Mouse (Mus musculus): ENCODE results near the gene Kifc3. TPM values are rescaled to one million over a fixed set of nuclear protein-coding genes. Genes with fewer than 3 reads are reported as not detected.

The Kifc3 gene
- polyA plus RNA-seq, 1 experiment from 2014 or later, result 24.0 TPM

DNA sequence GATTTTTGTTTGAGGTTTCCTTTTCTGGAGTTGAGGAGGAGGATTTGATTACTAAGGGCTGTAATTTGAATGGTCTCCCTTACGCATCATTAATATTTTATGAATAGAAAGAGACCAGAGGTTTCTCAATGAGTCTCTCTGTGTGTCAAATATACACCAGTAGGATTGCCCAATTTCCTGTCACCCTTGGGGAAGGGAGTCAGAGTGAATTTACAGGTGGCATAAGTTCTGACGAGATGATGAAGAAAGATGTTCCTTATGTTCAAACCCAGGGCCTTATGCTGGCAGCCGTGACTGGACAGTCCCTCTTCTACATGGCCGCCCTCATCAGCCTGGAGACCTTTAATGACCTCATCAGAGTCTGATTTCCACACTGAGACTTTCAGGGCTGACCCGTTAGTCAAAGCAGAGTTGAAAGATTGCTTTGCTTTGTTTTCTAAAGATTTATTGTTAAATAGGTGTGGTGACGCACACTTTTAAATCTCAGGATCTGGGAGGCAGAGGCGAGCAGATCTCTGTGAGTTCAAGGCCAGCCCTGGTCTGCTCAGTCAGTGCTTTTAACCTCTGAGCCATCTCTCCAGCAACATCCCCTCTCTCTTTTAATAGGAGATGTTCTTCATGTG is 16.6 kb downstream of the Kifc3 start:
- 77% methylated on average over 7 of the region's 7 CpGs for WGBS
- Histone ChIP-seq H3K4me3 (ENCODE audit: low read length) (no peak overlapping the region), H3K9me3 (ENCODE audit: control insufficient read depth, low read length) (no peaks in the 10 kb centered on the region), H3K9ac (ENCODE audit: low read depth, low read length) (no peak overlapping the region), H3K36me3 (ENCODE audit: control insufficient read depth, insufficient read depth, low read length) (no peaks in the 10 kb centered on the region), H3K4me2 (ENCODE audit: low read length) (no peak overlapping the region), H3K27ac (ENCODE audit: low read depth, low read length) (no peak overlapping the region), H3K27me3 (replicated peaks; ENCODE audit: control insufficient read depth, insufficient read depth, low read length) (no peaks in the 10 kb centered on the region), H3K4me1 (ENCODE audit: control insufficient read depth, insufficient read depth, low read depth, low read length) (no peaks in the 10 kb centered on the region)
- ATAC-seq, result no peak

DNA sequence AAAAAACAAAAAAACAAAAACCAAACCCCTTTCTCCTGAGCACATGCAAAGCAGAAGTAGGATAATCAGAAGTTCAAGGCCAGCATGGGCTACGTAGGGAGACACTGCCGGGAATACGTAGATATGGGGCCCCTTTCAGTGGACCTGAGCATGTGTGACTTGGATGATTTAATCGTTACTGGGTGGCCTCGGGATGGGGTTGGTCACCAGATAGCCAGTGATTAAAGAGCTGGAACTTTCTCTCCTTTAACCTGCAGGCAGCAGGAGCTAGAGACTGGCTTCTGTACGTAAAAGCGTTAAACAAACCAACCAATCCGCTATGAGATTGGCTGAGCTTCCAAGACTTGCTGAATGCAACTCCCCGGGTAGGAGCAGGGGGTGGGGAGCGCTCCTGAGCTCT is 17.5 kb downstream of the Kifc3 start:
- 44% methylated on average over 10 of the region's 10 CpGs for WGBS
- H3K27ac ChIP-seq (ENCODE audit: low read depth, low read length), result no peak overlapping the region
- no peaks in the 10 kb centered on the region for H3K36me3 ChIP-seq (ENCODE audit: control insufficient read depth, insufficient read depth, low read length)
- no peaks in the 10 kb centered on the region for H3K27me3 ChIP-seq (replicated peaks; ENCODE audit: control insufficient read depth, insufficient read depth, low read length)
- no peaks in the 10 kb centered on the region for H3K9me3 ChIP-seq (ENCODE audit: control insufficient read depth, low read length)
- H3K4me1 ChIP-seq (ENCODE audit: control insufficient read depth, insufficient read depth, low read depth, low read length), result no peaks in the 10 kb centered on the region
- no peak for ATAC-seq
- no peak overlapping the region for H3K4me3 ChIP-seq (ENCODE audit: low read length)
- no peak overlapping the region for H3K4me2 ChIP-seq (ENCODE audit: low read length)
- H3K9ac ChIP-seq (ENCODE audit: low read depth, low read length), result no peak overlapping the region

DNA sequence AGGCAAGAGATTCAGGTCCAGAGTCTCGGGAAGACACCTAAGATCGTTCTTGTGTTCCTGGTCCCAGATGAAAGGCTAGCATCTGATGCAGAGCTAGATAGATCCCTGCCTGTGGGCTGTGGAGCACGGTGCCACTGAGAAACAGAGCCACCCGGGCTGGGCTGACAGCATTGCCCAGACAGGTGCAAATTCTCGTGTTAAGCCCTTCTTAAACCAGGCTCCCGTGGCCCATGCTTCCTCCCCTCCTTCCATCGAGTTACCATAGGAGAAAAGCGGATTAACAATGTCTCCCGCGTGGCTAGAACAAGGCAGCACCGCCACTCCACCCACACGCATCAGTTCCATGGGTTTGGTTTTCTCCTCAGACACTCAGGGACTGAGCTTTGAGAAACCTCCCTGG is 18.4 kb downstream of the Kifc3 start:
- Histone ChIP-seq H3K36me3 (ENCODE audit: control insufficient read depth, insufficient read depth, low read length) (no peaks in the 10 kb centered on the region), H3K9ac (ENCODE audit: low read depth, low read length) (no peak overlapping the region), H3K9me3 (ENCODE audit: control insufficient read depth, low read length) (no peaks in the 10 kb centered on the region), H3K4me2 (ENCODE audit: low read length) (no peak overlapping the region), H3K27ac (ENCODE audit: low read depth, low read length) (no peak overlapping the region), H3K4me1 (ENCODE audit: control insufficient read depth, insufficient read depth, low read depth, low read length) (no peaks in the 10 kb centered on the region), H3K4me3 (ENCODE audit: low read length) (no peak overlapping the region), H3K27me3 (replicated peaks; ENCODE audit: control insufficient read depth, insufficient read depth, low read length) (no peaks in the 10 kb centered on the region)
- ATAC-seq, result no peak
- WGBS, result 78% methylated on average over 12 of the region's 12 CpGs

DNA sequence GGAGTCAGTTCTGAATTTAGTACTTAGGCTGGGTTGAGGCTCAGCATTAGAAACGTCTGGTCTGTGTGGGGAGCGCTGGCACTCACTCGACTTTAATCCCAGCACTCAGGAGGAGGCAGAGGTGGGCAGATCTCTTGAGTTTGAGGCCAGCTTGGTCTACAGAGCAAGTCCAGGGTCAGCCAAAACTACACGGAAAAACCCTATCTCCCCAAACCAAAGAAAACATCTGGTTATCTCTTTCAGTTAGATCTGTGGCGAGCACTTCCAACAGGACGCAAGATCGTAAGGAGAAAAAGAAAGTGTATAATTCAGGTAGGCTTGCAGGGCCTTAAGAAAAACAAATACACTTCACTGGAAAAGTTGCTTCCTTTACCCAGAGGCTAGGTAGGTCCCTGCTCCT is 20.8 kb downstream of the Kifc3 start:
- H3K9ac ChIP-seq (ENCODE audit: low read depth, low read length), result no peak overlapping the region
- no peaks in the 10 kb centered on the region for H3K27me3 ChIP-seq (replicated peaks; ENCODE audit: control insufficient read depth, insufficient read depth, low read length)
- no peak overlapping the region for H3K4me2 ChIP-seq (ENCODE audit: low read length)
- H3K27ac ChIP-seq (ENCODE audit: low read depth, low read length), result no peak overlapping the region
- no peaks in the 10 kb centered on the region for H3K36me3 ChIP-seq (ENCODE audit: control insufficient read depth, insufficient read depth, low read length)
- H3K4me3 ChIP-seq (ENCODE audit: low read length), result no peak overlapping the region
- 73% methylated on average over 7 of the region's 7 CpGs for WGBS
- ATAC-seq, result no peak
- no peaks in the 10 kb centered on the region for H3K9me3 ChIP-seq (ENCODE audit: control insufficient read depth, low read length)
- no peaks in the 10 kb centered on the region for H3K4me1 ChIP-seq (ENCODE audit: control insufficient read depth, insufficient read depth, low read depth, low read length)

DNA sequence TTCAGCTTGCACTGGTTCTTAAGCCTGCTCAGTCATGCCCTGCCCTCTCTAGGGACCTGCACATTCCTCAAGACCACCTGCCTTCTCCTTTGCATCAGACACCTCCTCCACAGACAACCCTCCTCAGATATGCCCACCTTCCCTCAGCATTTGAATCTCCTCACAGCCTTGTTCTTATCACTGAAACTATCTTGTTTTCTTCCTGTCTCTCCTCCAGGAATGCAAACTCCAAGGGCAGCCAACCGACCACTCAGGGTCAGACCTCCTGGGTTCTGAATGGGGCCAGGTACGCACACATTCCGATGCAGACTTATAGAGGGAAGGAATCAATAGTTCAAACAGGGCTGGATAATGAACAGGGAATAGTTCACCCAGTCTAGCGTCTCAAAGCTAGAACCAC is 24.4 kb downstream of the Kifc3 start:
- no peak for ATAC-seq
- WGBS, result 75% methylated on average over 4 of the region's 4 CpGs
- H3K4me2 ChIP-seq (ENCODE audit: low read length), result no peak overlapping the region
- H3K4me1 ChIP-seq (ENCODE audit: control insufficient read depth, insufficient read depth, low read depth, low read length), result peaks cover 13% of the 10 kb centered on the region
- no peak overlapping the region for H3K9ac ChIP-seq (ENCODE audit: low read depth, low read length)
- H3K27me3 ChIP-seq (replicated peaks; ENCODE audit: control insufficient read depth, insufficient read depth, low read length), result no peaks in the 10 kb centered on the region
- no peak overlapping the region for H3K4me3 ChIP-seq (ENCODE audit: low read length)
- H3K36me3 ChIP-seq (ENCODE audit: control insufficient read depth, insufficient read depth, low read length), result no peaks in the 10 kb centered on the region
- no peaks in the 10 kb centered on the region for H3K9me3 ChIP-seq (ENCODE audit: control insufficient read depth, low read length)
- no peak overlapping the region for H3K27ac ChIP-seq (ENCODE audit: low read depth, low read length)

DNA sequence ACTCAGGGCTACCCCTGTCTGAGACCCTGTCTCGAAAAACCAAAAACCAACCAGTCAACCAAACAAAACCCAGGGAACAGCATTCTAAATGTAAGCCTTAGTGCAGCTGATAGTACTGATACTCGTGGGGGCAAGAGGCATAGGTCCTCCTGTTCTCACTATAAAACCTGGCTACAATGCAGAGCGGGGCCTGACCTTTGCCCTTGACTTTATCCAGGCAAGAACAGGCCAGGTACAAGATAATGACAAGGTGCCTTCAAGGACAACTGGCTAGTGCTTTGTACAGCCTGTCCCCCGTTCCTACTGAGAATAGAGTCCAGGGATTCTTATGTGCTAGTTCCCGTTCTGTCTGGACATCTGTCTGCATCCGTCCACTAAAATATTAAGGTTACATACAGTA is 25.6 kb downstream of the Kifc3 start:
- Histone ChIP-seq H3K9me3 (ENCODE audit: control insufficient read depth, low read length) (no peaks in the 10 kb centered on the region), H3K36me3 (ENCODE audit: control insufficient read depth, insufficient read depth, low read length) (no peaks in the 10 kb centered on the region), H3K4me3 (ENCODE audit: low read length) (no peak overlapping the region), H3K27me3 (replicated peaks; ENCODE audit: control insufficient read depth, insufficient read depth, low read length) (no peaks in the 10 kb centered on the region), H3K9ac (ENCODE audit: low read depth, low read length) (no peak overlapping the region), H3K27ac (ENCODE audit: low read depth, low read length) (no peak overlapping the region), H3K4me2 (ENCODE audit: low read length) (no peak overlapping the region), H3K4me1 (ENCODE audit: control insufficient read depth, insufficient read depth, low read depth, low read length) (peaks cover 13% of the 10 kb centered on the region)
- no peak for ATAC-seq
- 86% methylated on average over 6 of the region's 6 CpGs for WGBS

DNA sequence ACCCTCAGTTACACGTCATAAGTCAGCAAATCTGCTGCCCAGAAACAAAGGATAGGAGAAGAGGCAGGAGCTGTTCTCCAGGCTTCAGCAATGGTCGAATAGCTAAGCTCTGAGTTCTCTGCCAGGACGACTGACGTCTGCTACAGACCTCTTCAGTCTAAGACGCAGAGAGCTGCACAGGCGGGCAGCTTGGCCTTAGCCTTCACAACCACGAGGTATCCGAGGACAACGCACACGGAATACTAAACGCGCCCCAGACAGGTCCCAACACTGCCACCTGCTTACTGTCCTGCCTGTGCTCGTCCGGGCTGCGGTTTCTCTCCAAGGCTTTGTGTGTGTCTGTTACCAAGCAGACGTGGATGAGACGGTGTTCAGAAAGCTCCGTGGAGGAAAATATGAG is 26.8 kb downstream of the Kifc3 start:
- H3K9me3 ChIP-seq (ENCODE audit: control insufficient read depth, low read length), result no peaks in the 10 kb centered on the region
- peak overlapping the region; percentile 83 for H3K27ac ChIP-seq (ENCODE audit: low read depth, low read length)
- peak; percentile 92 for ATAC-seq
- H3K27me3 ChIP-seq (replicated peaks; ENCODE audit: control insufficient read depth, insufficient read depth, low read length), result no peaks in the 10 kb centered on the region
- H3K9ac ChIP-seq (ENCODE audit: low read depth, low read length), result peak overlapping the region; percentile 36
- H3K36me3 ChIP-seq (ENCODE audit: control insufficient read depth, insufficient read depth, low read length), result no peaks in the 10 kb centered on the region
- peaks cover 13% of the 10 kb centered on the region for H3K4me1 ChIP-seq (ENCODE audit: control insufficient read depth, insufficient read depth, low read depth, low read length)
- 18% methylated on average over 18 of the region's 18 CpGs for WGBS
- H3K4me2 ChIP-seq (ENCODE audit: low read length), result peak overlapping the region; percentile 13
- H3K4me3 ChIP-seq (ENCODE audit: low read length), result no peak overlapping the region

DNA sequence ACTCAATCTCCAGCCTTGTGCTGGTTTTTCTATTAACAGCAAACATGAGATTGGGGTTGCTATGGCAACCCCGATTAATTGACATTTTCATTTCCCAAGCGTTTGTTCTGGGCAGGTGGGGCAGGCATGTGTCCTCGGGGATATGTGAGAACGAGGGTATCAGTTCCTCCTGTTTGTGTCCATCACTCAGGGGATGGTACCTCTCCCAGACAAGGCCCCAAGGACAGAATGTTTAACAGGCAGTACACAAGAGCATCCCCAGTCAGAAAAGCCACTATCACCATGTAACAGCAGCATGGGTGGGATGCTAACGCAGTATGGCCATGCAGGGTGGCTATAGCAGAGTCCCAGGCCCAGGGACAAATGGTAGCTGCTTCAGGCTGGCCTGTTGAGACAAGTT is 27.3 kb downstream of the Kifc3 start:
- WGBS, result 32% methylated on average over 5 of the region's 5 CpGs

DNA sequence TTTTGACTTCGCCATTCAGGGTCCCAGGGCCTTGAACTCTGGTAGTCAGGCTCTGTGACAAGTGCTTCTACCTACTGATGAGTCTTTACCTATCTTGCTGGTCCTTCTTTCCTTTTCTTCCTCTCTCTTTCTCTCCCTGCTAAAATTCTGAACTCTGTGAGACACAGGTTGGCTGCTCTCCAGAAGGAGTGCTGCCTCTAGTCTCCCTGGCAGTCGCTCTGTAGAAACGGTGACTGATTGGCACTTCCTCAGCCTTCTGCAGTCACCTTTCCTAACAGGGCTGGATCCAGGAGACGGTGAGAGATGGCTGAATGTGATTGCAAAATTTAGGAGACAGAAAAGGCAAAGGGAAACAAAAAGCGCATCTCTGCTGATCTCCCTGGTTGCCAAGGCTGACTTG is 30.2 kb downstream of the Kifc3 start:
- ATAC-seq, result no peak
- Histone ChIP-seq H3K36me3 (ENCODE audit: control insufficient read depth, insufficient read depth, low read length) (no peaks in the 10 kb centered on the region), H3K27me3 (replicated peaks; ENCODE audit: control insufficient read depth, insufficient read depth, low read length) (no peaks in the 10 kb centered on the region), H3K9ac (ENCODE audit: low read depth, low read length) (no peak overlapping the region), H3K9me3 (ENCODE audit: control insufficient read depth, low read length) (no peaks in the 10 kb centered on the region), H3K4me3 (ENCODE audit: low read length) (no peak overlapping the region), H3K4me2 (ENCODE audit: low read length) (no peak overlapping the region), H3K4me1 (ENCODE audit: control insufficient read depth, insufficient read depth, low read depth, low read length) (peaks cover 13% of the 10 kb centered on the region), H3K27ac (ENCODE audit: low read depth, low read length) (no peak overlapping the region; the same call in 1 of the 2 replicates)
- 54% methylated on average over 5 of the region's 5 CpGs for WGBS

More for the DNA sequence above, 27.3 kb downstream of the Kifc3 start:
- Histone ChIP-seq H3K4me1 (ENCODE audit: control insufficient read depth, insufficient read depth, low read depth, low read length) (peaks cover 13% of the 10 kb centered on the region), H3K9ac (ENCODE audit: low read depth, low read length) (peak overlapping the region; percentile 51), H3K4me2 (ENCODE audit: low read length) (no peak overlapping the region), H3K4me3 (ENCODE audit: low read length) (no peak overlapping the region), H3K36me3 (ENCODE audit: control insufficient read depth, insufficient read depth, low read length) (no peaks in the 10 kb centered on the region), H3K27ac (ENCODE audit: low read depth, low read length) (peak overlapping the region; percentile 83), H3K27me3 (replicated peaks; ENCODE audit: control insufficient read depth, insufficient read depth, low read length) (no peaks in the 10 kb centered on the region), H3K9me3 (ENCODE audit: control insufficient read depth, low read length) (no peaks in the 10 kb centered on the region)
- peak; percentile 62 for ATAC-seq

DNA sequence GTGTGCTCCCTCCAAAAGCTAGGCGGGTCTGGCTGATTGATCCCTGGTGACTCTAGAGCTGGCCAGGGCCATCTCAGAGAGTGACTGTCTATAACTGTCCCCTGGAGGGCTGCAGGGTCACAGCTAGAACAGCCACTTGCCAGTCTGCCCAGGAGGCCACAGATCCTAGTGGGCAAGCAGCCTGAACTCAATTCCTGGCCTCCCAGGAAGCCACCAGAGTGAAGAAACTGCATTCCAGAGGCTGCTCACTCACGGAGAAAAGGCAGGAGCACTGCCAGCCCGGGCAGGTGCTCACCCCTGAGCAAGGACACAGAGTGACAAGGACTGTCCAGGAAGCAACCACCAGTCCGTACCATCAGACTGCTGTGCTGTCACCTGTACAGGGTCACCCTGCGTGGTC is 34.9 kb downstream of the Kifc3 start:
- Histone ChIP-seq H3K4me1 (ENCODE audit: control insufficient read depth, insufficient read depth, low read depth, low read length) (no peaks in the 10 kb centered on the region), H3K4me3 (ENCODE audit: low read length) (no peak overlapping the region), H3K9me3 (ENCODE audit: control insufficient read depth, low read length) (no peaks in the 10 kb centered on the region), H3K9ac (ENCODE audit: low read depth, low read length) (no peak overlapping the region), H3K27ac (ENCODE audit: low read depth, low read length) (no peak overlapping the region), H3K36me3 (ENCODE audit: control insufficient read depth, insufficient read depth, low read length) (no peaks in the 10 kb centered on the region), H3K27me3 (replicated peaks; ENCODE audit: control insufficient read depth, insufficient read depth, low read length) (no peaks in the 10 kb centered on the region), H3K4me2 (ENCODE audit: low read length) (no peak overlapping the region)
- no peak for ATAC-seq
- WGBS, result 53% methylated on average over 5 of the region's 5 CpGs
